Mouse (Mus musculus) ovary, postnatal 36 days (tissue): ENCODE data around the gene Pno1.
"Not testable (repeated sequence)": the region's sequence is repeated elsewhere in the genome, so short reads cannot be mapped to it uniquely, and the experiment has no call there.

Experiments used
- DNase-seq: peaks from one replicate; pipeline ENCODE4 v3.0.0; 2022; ENCODE audit warnings: low spot score, mixed read lengths

The Pno1 gene

GRCm38 (mm10) chr11:17211258-17212140 lies at the start of gene Pno1:
Gene Pno1 (minus strand): TSS chr11:17211568.
- DNase-seq: peak; percentile 93

GRCm38 (mm10) chr11:17257861-17258260 lies 46.5 kb upstream of the Pno1 start:
- DNase-seq: no peak

GRCm38 (mm10) chr11:17257443-17257842 lies 46.1 kb upstream of the Pno1 start, which contains the start of gene C1d:
Gene C1d (plus strand): TSS chr11:17257579.
- DNase-seq: peak; percentile 92

- DNase-seq: peak; percentile 9
Measured at GRCm38 (mm10) chr11:17256813-17257365, 45.5 kb upstream of the Pno1 start.

- no peak for DNase-seq
Measured at GRCm38 (mm10) chr11:17248715-17249114, 37.3 kb upstream of the Pno1 start.

- not testable (repeated sequence) for DNase-seq
Measured at GRCm38 (mm10) chr11:17238598-17238997, 27.2 kb upstream of the Pno1 start.

GRCm38 (mm10) chr11:17236449-17237037 lies 25.2 kb upstream of the Pno1 start:
- no peak for DNase-seq

GRCm38 (mm10) chr11:17232792-17233191 lies 21.4 kb upstream of the Pno1 start:
- no peak for DNase-seq

- no peak for DNase-seq
Measured at GRCm38 (mm10) chr11:17221126-17221525, 9.8 kb upstream of the Pno1 start.

- DNase-seq: no peak
Measured at GRCm38 (mm10) chr11:17215475-17215874, 4.1 kb upstream of the Pno1 start.

- no peak for DNase-seq
Measured at GRCm38 (mm10) chr11:17212903-17213509, 1.6 kb upstream of the Pno1 start.

- no peak for DNase-seq
Measured at GRCm38 (mm10) chr11:17212141-17212495, 750 bp upstream of the Pno1 start.

GRCm38 (mm10) chr11:17202481-17202880 lies 8.9 kb downstream of the Pno1 start:
- no peak for DNase-seq

GRCm38 (mm10) chr11:17200936-17201335 lies 10.4 kb downstream of the Pno1 start:
- no peak for DNase-seq

GRCm38 (mm10) chr11:17199840-17200501 lies 11.4 kb downstream of the Pno1 start:
- no peak for DNase-seq

- DNase-seq: no peak
Measured at GRCm38 (mm10) chr11:17199170-17199569, 12.2 kb downstream of the Pno1 start.

- DNase-seq: no peak
Measured at GRCm38 (mm10) chr11:17192151-17192844, 19.1 kb downstream of the Pno1 start.

GRCm38 (mm10) chr11:17188786-17189185 lies 22.6 kb downstream of the Pno1 start:
- no peak for DNase-seq

- DNase-seq: no peak
Measured at GRCm38 (mm10) chr11:17187649-17188048, 23.7 kb downstream of the Pno1 start.

GRCm38 (mm10) chr11:17183165-17183564 lies 28.2 kb downstream of the Pno1 start:
- no peak for DNase-seq

- no peak for DNase-seq
Measured at GRCm38 (mm10) chr11:17181807-17182206, 29.6 kb downstream of the Pno1 start, which contains the start of gene Wdr92. Gene Wdr92 (plus strand): TSS chr11:17182107.
